Mouse (Mus musculus) midbrain, embryonic 12.5 days (tissue): Measurements from ENCODE around the gene Dph5. TPM values are rescaled to one million over a fixed set of nuclear protein-coding genes. Genes with fewer than 3 reads are reported as not detected.

Experiments used
- ATAC-seq: fragments of 200-750 bp; cut with Nextera tagmentation; 2 replicates; pipeline ENCODE4 v1.8.0; 2017; ENCODE audit warnings: low read depth, moderate TSS enrichment, moderate library complexity; ENCODE audit not compliant: low FRiP score
- H3K27ac ChIP-seq: fragments of 300-500 bp; sonication (generic); replicated peaks from 2 replicates; pipeline ENCODE4 v1.5.1; 2016; ENCODE audit warnings: mild to moderate bottlenecking
- H3K27me3 ChIP-seq: fragments of 300-500 bp; sonication (generic); 2 replicates; pipeline ENCODE4 v1.6.1; 2016; ENCODE audit warnings: mild to moderate bottlenecking
- H3K36me3 ChIP-seq: fragments of 300-500 bp; sonication (generic); 2 replicates; pipeline ENCODE4 v1.6.1; 2016
- H3K4me1 ChIP-seq: fragments of 300-500 bp; sonication (generic); 2 replicates; pipeline ENCODE4 v1.6.1; 2016
- H3K4me2 ChIP-seq: fragments of 300-500 bp; sonication (generic); replicated peaks from 2 replicates; pipeline ENCODE4 v1.6.1; 2016; ENCODE audit warnings: mild to moderate bottlenecking, moderate library complexity
- H3K4me3 ChIP-seq: fragments of 300-500 bp; sonication (generic); 2 replicates; pipeline ENCODE4 v1.5.1; 2016; ENCODE audit warnings: mild to moderate bottlenecking
- H3K9ac ChIP-seq: fragments of 300-500 bp; sonication (generic); replicated peaks from 2 replicates; pipeline ENCODE4 v1.6.1; 2016; ENCODE audit warnings: mild to moderate bottlenecking, moderate library complexity
- H3K9me3 ChIP-seq: fragments of 300-500 bp; sonication (generic); 2 replicates; pipeline ENCODE4 v1.6.1; 2016; ENCODE audit warnings: mild to moderate bottlenecking
- WGBS: fragments of 180-500 bp; shearing (Covaris S2); methylation state at CpG from one replicate; pipeline ENCODE4 v1.1.7; 2016; 5-methylcytosine and 5-hydroxymethylcytosine counted together
- polyA plus RNA-seq: library from polyadenylated mRNA; unstranded; fragments of >200 nt; fragmentation: Nextera tagmentation; extraction: Ambion mirVana; gene quantifications from 2 replicates; pipeline ENCODE4 v1.2.1, GENCODE M21; 2016

Gene Dph5
- polyA plus RNA-seq, 1 experiment from 2014 or later, result 26.8 TPM

DNA sequence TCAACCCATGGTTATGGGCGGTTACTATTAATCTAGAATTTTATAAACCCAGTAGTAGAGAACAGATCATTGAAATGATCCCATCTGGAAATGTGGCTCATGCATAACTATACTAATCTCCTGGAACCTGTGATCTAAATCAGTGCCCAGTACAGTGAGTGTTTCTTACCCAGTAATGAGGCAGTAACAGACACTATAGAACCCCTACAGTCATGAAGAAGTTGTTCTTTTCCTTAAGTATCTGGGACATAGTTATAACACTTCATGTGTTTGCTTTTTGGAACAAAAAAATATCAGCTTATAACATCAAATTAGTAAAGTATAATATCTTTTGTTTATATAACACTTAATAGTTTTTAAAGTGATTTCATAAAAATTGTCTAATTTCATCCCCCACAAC, 76.0 kb downstream of the Dph5 start:
- H3K9me3 ChIP-seq, result no peaks in the 10 kb centered on the region
- WGBS, result 98% methylated on average over 1 of the region's 1 CpGs
- no peak overlapping the region for H3K4me2 ChIP-seq
- no peaks in the 10 kb centered on the region for H3K27me3 ChIP-seq
- H3K4me1 ChIP-seq, result peaks cover 7% of the 10 kb centered on the region; the same call in 1 of the 2 replicates
- no peak for ATAC-seq
- H3K4me3 ChIP-seq, result no peak overlapping the region
- H3K9ac ChIP-seq, result no peak overlapping the region
- no peak overlapping the region for H3K27ac ChIP-seq
- peaks cover 11% of the 10 kb centered on the region; the same call in 1 of the 2 replicates for H3K36me3 ChIP-seq

GRCm38 (mm10) chr3:115964071-115964470, 76.4 kb downstream of the Dph5 start:
- Histone ChIP-seq H3K27ac (no peak overlapping the region), H3K27me3 (no peaks in the 10 kb centered on the region), H3K4me1 (peaks cover 7% of the 10 kb centered on the region; the same call in 1 of the 2 replicates), H3K9ac (no peak overlapping the region), H3K4me2 (no peak overlapping the region), H3K4me3 (no peak overlapping the region), H3K9me3 (no peaks in the 10 kb centered on the region), H3K36me3 (peaks cover 6% of the 10 kb centered on the region; the same call in 1 of the 2 replicates)
- no peak for ATAC-seq
- WGBS, result 80% methylated on average over 5 of the region's 5 CpGs

DNA sequence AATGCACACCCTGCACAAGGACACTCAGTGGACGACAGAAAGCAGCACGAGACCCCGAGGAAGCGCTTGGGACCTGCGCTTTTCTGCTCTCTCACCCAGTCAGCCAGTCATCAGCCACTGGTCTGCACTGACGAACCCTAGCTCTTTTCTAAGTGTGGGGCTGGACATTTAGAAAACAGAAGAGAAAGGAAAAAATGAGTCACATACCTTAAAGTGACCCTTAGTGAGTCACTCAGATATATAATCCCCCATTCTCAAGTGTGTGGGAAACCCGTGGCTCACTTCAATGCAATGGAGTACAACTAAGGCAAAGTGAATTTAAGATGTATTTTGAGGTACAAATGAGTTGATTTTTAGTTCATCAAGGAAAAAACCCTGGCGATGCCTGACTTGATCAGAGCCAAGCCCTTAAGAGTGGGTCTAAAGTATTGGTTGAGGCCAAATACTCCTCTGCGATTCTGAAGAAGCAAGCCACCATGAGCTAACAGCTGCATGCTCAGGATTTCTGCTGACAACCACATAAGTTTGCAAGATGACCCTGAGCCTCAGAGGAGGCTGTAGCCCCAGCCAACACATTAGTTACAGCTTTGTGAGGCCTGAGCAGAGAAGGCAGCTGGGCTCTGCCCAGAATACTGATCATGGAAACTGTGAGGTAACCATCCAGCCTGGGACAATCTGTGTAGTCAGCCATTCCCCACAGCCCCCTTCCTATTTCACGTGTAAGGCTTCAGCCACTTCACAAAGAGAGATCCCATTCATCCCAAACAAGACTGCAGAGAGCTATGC, 81.3 kb downstream of the Dph5 start:
- H3K36me3 ChIP-seq, result peaks cover 34% of the 10 kb centered on the region
- 88% methylated on average over 10 of the region's 10 CpGs for WGBS
- no peak overlapping the region for H3K4me3 ChIP-seq
- no peaks in the 10 kb centered on the region for H3K9me3 ChIP-seq
- H3K27me3 ChIP-seq, result no peaks in the 10 kb centered on the region
- ATAC-seq, result peak; percentile 56; the same call in 1 of the 2 replicates
- peaks cover 7% of the 10 kb centered on the region; the same call in 1 of the 2 replicates for H3K4me1 ChIP-seq
- H3K27ac ChIP-seq, result no peak overlapping the region
- no peak overlapping the region for H3K4me2 ChIP-seq
- no peak overlapping the region for H3K9ac ChIP-seq

GRCm38 (mm10) chr3:115971045-115971785, 83.6 kb downstream of the Dph5 start:
- Histone ChIP-seq H3K4me2 (no peak overlapping the region), H3K27me3 (no peaks in the 10 kb centered on the region), H3K36me3 (peaks cover 49% of the 10 kb centered on the region), H3K27ac (no peak overlapping the region), H3K4me1 (no peaks in the 10 kb centered on the region), H3K9me3 (no peaks in the 10 kb centered on the region), H3K9ac (no peak overlapping the region), H3K4me3 (no peak overlapping the region)
- WGBS, result 95% methylated on average over 20 of the region's 20 CpGs
- no peak for ATAC-seq

DNA sequence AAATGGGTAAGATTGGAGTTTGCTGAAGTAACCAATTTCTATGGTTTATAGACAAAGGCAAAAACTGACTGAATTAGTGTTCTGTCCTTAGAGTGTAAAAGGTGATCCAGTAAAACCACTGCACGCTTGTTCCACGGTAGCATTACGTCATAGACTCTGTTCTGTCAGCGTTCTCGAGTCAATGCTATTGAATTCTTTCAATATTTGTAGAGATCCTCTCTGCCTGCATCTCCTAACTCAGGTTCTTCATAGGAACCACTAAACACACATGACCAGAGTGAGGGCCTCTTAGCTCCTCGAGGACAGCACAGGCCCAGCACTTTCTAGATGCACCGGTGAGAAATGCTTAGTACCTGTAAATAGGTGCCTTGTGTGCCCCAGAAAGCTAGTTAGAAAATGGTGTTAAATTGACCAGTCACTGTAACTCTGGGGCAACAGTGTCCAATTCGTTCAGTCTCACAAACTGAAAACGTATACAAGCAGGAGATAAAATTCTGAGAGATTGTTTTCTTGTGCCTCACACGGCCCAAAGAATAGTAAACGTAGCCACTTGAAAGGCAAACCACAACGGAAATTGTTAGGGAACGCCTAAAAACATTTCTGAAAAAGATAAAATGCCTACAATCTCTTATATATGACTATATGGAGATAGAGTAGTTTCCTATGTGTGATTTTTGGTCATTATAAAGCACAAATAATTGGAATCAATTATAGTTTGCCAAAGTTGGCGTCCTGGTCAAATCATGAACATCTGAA, 84.4 kb downstream of the Dph5 start:
- ATAC-seq, result no peak
- no peak overlapping the region for H3K4me2 ChIP-seq
- H3K9me3 ChIP-seq, result no peaks in the 10 kb centered on the region
- no peak overlapping the region for H3K4me3 ChIP-seq
- no peak overlapping the region for H3K27ac ChIP-seq
- WGBS, result 94% methylated on average over 14 of the region's 14 CpGs
- no peaks in the 10 kb centered on the region for H3K27me3 ChIP-seq
- H3K4me1 ChIP-seq, result no peaks in the 10 kb centered on the region
- H3K36me3 ChIP-seq, result peaks cover 54% of the 10 kb centered on the region
- H3K9ac ChIP-seq, result no peak overlapping the region

GRCm38 (mm10) chr3:115974228-115974627, 86.6 kb downstream of the Dph5 start:
- Histone ChIP-seq H3K4me1 (no peaks in the 10 kb centered on the region), H3K9me3 (no peaks in the 10 kb centered on the region), H3K27ac (no peak overlapping the region), H3K27me3 (no peaks in the 10 kb centered on the region), H3K4me2 (no peak overlapping the region), H3K36me3 (peaks cover 58% of the 10 kb centered on the region), H3K9ac (no peak overlapping the region), H3K4me3 (no peak overlapping the region)
- 94% methylated on average over 6 of the region's 6 CpGs for WGBS
- no peak for ATAC-seq

GRCm38 (mm10) chr3:115974995-115975394, 87.4 kb downstream of the Dph5 start:
- Histone ChIP-seq H3K9ac (no peak overlapping the region), H3K4me2 (no peak overlapping the region), H3K36me3 (peaks cover 60% of the 10 kb centered on the region), H3K27ac (no peak overlapping the region), H3K9me3 (no peaks in the 10 kb centered on the region), H3K27me3 (no peaks in the 10 kb centered on the region), H3K4me3 (no peak overlapping the region), H3K4me1 (no peaks in the 10 kb centered on the region)
- ATAC-seq, result no peak
- WGBS, result 95% methylated on average over 10 of the region's 10 CpGs

DNA sequence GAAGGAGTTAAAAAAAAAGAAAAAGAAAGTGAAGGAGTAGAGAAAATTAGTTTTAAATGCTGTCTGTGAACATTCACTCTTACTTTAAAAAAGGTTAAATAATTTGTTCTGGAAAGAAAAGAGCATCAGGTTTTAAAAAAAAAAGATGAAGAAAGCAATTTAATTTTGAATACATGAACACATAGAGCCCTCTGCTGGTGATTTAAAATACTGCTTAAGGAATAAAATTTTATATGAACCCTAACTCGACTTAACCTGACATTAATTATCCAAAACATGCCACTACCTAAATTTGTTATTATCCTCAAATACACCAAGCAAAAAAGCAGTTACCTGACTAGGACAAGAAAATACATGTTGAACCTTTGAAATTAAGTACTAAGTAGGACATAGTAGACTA, 91.4 kb downstream of the Dph5 start:
- no peaks in the 10 kb centered on the region for H3K9me3 ChIP-seq
- H3K9ac ChIP-seq, result no peak overlapping the region
- 46% methylated on average over 1 of the region's 1 CpGs for WGBS
- no peak overlapping the region for H3K27ac ChIP-seq
- peaks cover 56% of the 10 kb centered on the region for H3K36me3 ChIP-seq
- no peak for ATAC-seq
- H3K27me3 ChIP-seq, result no peaks in the 10 kb centered on the region
- H3K4me2 ChIP-seq, result no peak overlapping the region
- H3K4me3 ChIP-seq, result no peak overlapping the region
- H3K4me1 ChIP-seq, result no peaks in the 10 kb centered on the region

GRCm38 (mm10) chr3:115983217-115983616, 95.6 kb downstream of the Dph5 start:
- ATAC-seq, result no peak
- no peak overlapping the region for H3K4me3 ChIP-seq
- no peak overlapping the region for H3K27ac ChIP-seq
- H3K9ac ChIP-seq, result no peak overlapping the region
- no peaks in the 10 kb centered on the region for H3K9me3 ChIP-seq
- no peak overlapping the region for H3K4me2 ChIP-seq
- peaks cover 4% of the 10 kb centered on the region; the same call in 1 of the 2 replicates for H3K4me1 ChIP-seq
- no peaks in the 10 kb centered on the region for H3K27me3 ChIP-seq
- peaks cover 58% of the 10 kb centered on the region for H3K36me3 ChIP-seq
- 96% methylated on average over 8 of the region's 8 CpGs for WGBS
